ENCODE assay signal across 18 mouse cellular contexts in genomic region chr2:157053787-157054186, GRCm38 (mm10). TPM values are rescaled to one million over a fixed set of nuclear protein-coding genes. Genes with fewer than 3 reads are reported as not detected.
A peak's percentile ranks its signal among the peaks of the same experiment; 100 is the strongest.
DNase-seq lines count a peak whose midpoint lies in the region; ATAC-seq and TF ChIP-seq lines count a peak whose summit lies in the region.
"Had no signal": no experiment of that assay in that cellular context is flagged by ENCODE, and none has a peak within 500 bp of the region (broad histone marks: within the 10 kb centered on the region; RNA-seq: fewer than 3 reads in every experiment).

No protein-coding gene starts in this region.

- no peak overlapping the region for H3K4me2 ChIP-seq in kidney, postnatal 0 days (ENCODE audit: low read length)
- no peak overlapping the region for H3K4me2 ChIP-seq in kidney, embryonic 15.5 days
- H3K4me2 ChIP-seq in midbrain, postnatal 0 days (ENCODE audit: low read depth, low read length, poor library complexity, severe bottlenecking), result no peak overlapping the region
- H3K4me2 ChIP-seq in stomach, postnatal 0 days (replicated peaks; ENCODE audit: low read depth), result no peak overlapping the region
- H3K4me2 ChIP-seq: limb, embryonic 13.5 days; midbrain, embryonic 12.5 days; neural tube, embryonic 12.5 days had no signal

- no peak for ATAC-seq in kidney, postnatal 0 days (replicated peaks; ENCODE audit: low FRiP score, low read depth)
- no peak for ATAC-seq in kidney, embryonic 15.5 days (replicated peaks; ENCODE audit: low FRiP score)
- ATAC-seq in midbrain, postnatal 0 days (ENCODE audit: low FRiP score), result no peak
- no peak for ATAC-seq in stomach, postnatal 0 days (ENCODE audit: low FRiP score, low TSS enrichment)

- no peaks in the 10 kb centered on the region for H3K9me3 ChIP-seq in kidney, postnatal 0 days (replicated peaks; ENCODE audit: low read length)
- no peaks in the 10 kb centered on the region for H3K9me3 ChIP-seq in kidney, embryonic 15.5 days (replicated peaks)
- H3K9me3 ChIP-seq in midbrain, postnatal 0 days (ENCODE audit: low read length), result no peaks in the 10 kb centered on the region
- H3K9me3 ChIP-seq in midbrain, embryonic 10.5 days (replicated peaks), result no peaks in the 10 kb centered on the region
- no peaks in the 10 kb centered on the region for H3K9me3 ChIP-seq in stomach, postnatal 0 days (ENCODE audit: control insufficient read depth, low read length)
- H3K9me3 ChIP-seq: hindbrain, embryonic 10.5 days; limb, embryonic 13.5 days; midbrain, embryonic 12.5 days; neural tube, embryonic 12.5 days had no signal

- WGBS in kidney, postnatal 0 days, result 80% methylated on average over 4 of the region's 4 CpGs
- WGBS in kidney, embryonic 15.5 days, result 78% methylated on average over 4 of the region's 4 CpGs
- WGBS in midbrain, postnatal 0 days, result 75% methylated on average over 4 of the region's 4 CpGs
- 72% methylated on average over 4 of the region's 4 CpGs for WGBS in midbrain, embryonic 10.5 days
- 74% methylated on average over 4 of the region's 4 CpGs for WGBS in stomach, postnatal 0 days

- DNase-seq in gastrocnemius, adult 2 months, result peak; percentile 11
- DNase-seq in gastrocnemius, adult 18-20 months (ENCODE audit: low spot score), result no peak
- DNase-seq in kidney, postnatal 0 days (ENCODE audit: low spot score), result no peak
- no peak for DNase-seq in midbrain, postnatal 0 days (ENCODE audit: low spot score)
- DNase-seq in midbrain, embryonic 10.5 days (ENCODE audit: low spot score), result no peak
- DNase-seq in stomach, postnatal 0 days (ENCODE audit: low spot score), result no peak
- DNase-seq in left cerebral cortex, postnatal 14 days (ENCODE audit: low spot score in 2 of 2), result no peak
- DNase-seq: embryo, embryonic 11 days; thymus, postnatal 25 days had no signal

- no peak overlapping the region for H3K4me3 ChIP-seq in gastrocnemius, adult 2 months
- H3K4me3 ChIP-seq in kidney, postnatal 0 days (replicated peaks; ENCODE audit: low read depth, low read length), result no peak overlapping the region
- no peak overlapping the region for H3K4me3 ChIP-seq in kidney, embryonic 15.5 days (replicated peaks)
- no peak overlapping the region for H3K4me3 ChIP-seq in midbrain, postnatal 0 days (ENCODE audit: low read depth, low read length)
- H3K4me3 ChIP-seq in midbrain, embryonic 10.5 days, result no peak overlapping the region
- no peak overlapping the region for H3K4me3 ChIP-seq in stomach, postnatal 0 days (ENCODE audit: low read depth, low read length)
- H3K4me3 ChIP-seq: hindbrain, embryonic 10.5 days; limb, embryonic 13.5 days; midbrain, embryonic 12.5 days; neural tube, embryonic 12.5 days had no signal

- no peak for TF ChIP-seq EP300 in stomach, postnatal 0 days (optimal IDR thresholded peaks at IDR 0.05)

- H3K4me1 ChIP-seq in kidney, postnatal 0 days (replicated peaks; ENCODE audit: insufficient read depth, low read length), result peaks cover 18% of the 10 kb centered on the region
- H3K4me1 ChIP-seq in kidney, embryonic 15.5 days, result peaks cover 41% of the 10 kb centered on the region
- H3K4me1 ChIP-seq in midbrain, postnatal 0 days (ENCODE audit: insufficient read depth, low read length), result peaks cover 17% of the 10 kb centered on the region
- H3K4me1 ChIP-seq in midbrain, embryonic 10.5 days, result peaks cover 35% of the 10 kb centered on the region
- 0 out of 2 replicates have a peak, but pooled peaks cover 4% of the 10 kb centered on the region for H3K4me1 ChIP-seq in stomach, postnatal 0 days (replicated peaks; ENCODE audit: control insufficient read depth, insufficient read depth)

- peak; percentile 48 for TF ChIP-seq CTCF in gastrocnemius, adult 2 months (IDR thresholded peaks at IDR 0.05)
- TF ChIP-seq CTCF in kidney, postnatal 0 days (IDR thresholded peaks at IDR 0.05; ENCODE audit: low read depth), result peak; percentile 50
- peak; percentile 57 for TF ChIP-seq CTCF in midbrain, postnatal 0 days (IDR thresholded peaks at IDR 0.05)
- TF ChIP-seq CTCF in stomach, postnatal 0 days (IDR thresholded peaks at IDR 0.05; ENCODE audit: low read depth), result peak; percentile 55

- H3K27ac ChIP-seq in gastrocnemius, adult 2 months, result peak overlapping the region; percentile 73; the same call in 1 of the 2 replicates
- no peak overlapping the region for H3K27ac ChIP-seq in kidney, postnatal 0 days
- no peak overlapping the region for H3K27ac ChIP-seq in kidney, embryonic 15.5 days
- H3K27ac ChIP-seq in midbrain, postnatal 0 days (ENCODE audit: low read depth, low read length), result no peak overlapping the region
- no peak overlapping the region; the same call in 1 of the 2 replicates for H3K27ac ChIP-seq in midbrain, embryonic 10.5 days (replicated peaks)
- H3K27ac ChIP-seq in stomach, postnatal 0 days (replicated peaks), result no peak overlapping the region
- H3K27ac ChIP-seq: hindbrain, embryonic 10.5 days; limb, embryonic 13.5 days; midbrain, embryonic 12.5 days; neural tube, embryonic 12.5 days had no signal

- H3K27me3 ChIP-seq in kidney, postnatal 0 days (ENCODE audit: insufficient read depth, low read length), result no peaks in the 10 kb centered on the region
- H3K27me3 ChIP-seq in kidney, embryonic 15.5 days, result no peaks in the 10 kb centered on the region
- no peaks in the 10 kb centered on the region for H3K27me3 ChIP-seq in midbrain, postnatal 0 days (ENCODE audit: insufficient read depth, low read length)
- no peaks in the 10 kb centered on the region for H3K27me3 ChIP-seq in midbrain, embryonic 10.5 days (ENCODE audit: low read depth, poor library complexity, severe bottlenecking)
- no peaks in the 10 kb centered on the region for H3K27me3 ChIP-seq in stomach, postnatal 0 days (ENCODE audit: control insufficient read depth, insufficient read depth, low read length)
- H3K27me3 ChIP-seq: limb, embryonic 13.5 days; midbrain, embryonic 12.5 days; neural tube, embryonic 12.5 days had no signal

- intact Hi-C loops in gastrocnemius, adult 2 months (cut with DNase I), result no loop called here
- intact Hi-C loops in left cerebral cortex, postnatal 14 days (cut with DNase I), result loop anchor here (5.0 kb wide), 1 partner anchor 39 kb away; no protein-coding TSS in a partner anchor

- no peak overlapping the region for H3K9ac ChIP-seq in kidney, postnatal 0 days (ENCODE audit: low read depth, low read length)
- H3K9ac ChIP-seq in kidney, embryonic 15.5 days, result no peak overlapping the region
- no peak overlapping the region for H3K9ac ChIP-seq in midbrain, postnatal 0 days (replicated peaks; ENCODE audit: low read length, poor library complexity, severe bottlenecking)
- no peak overlapping the region for H3K9ac ChIP-seq in stomach, postnatal 0 days (ENCODE audit: low read length)
- H3K9ac ChIP-seq: limb, embryonic 13.5 days; midbrain, embryonic 12.5 days; neural tube, embryonic 12.5 days had no signal

- H3K36me3 ChIP-seq in kidney, postnatal 0 days (ENCODE audit: insufficient read depth, low read length), result peaks cover 9% of the 10 kb centered on the region
- peaks cover 77% of the 10 kb centered on the region for H3K36me3 ChIP-seq in kidney, embryonic 15.5 days
- H3K36me3 ChIP-seq in midbrain, postnatal 0 days (ENCODE audit: insufficient read depth, low read length), result peaks cover 30% of the 10 kb centered on the region
- H3K36me3 ChIP-seq in midbrain, embryonic 10.5 days, result peaks cover 86% of the 10 kb centered on the region
- H3K36me3 ChIP-seq in stomach, postnatal 0 days (ENCODE audit: control insufficient read depth, insufficient read depth, low read length), result peaks cover 18% of the 10 kb centered on the region

RNA-seq across cellular contexts. Expression of gene Soga1, which starts 25.3 kb away (rescaled TPM):
- 1 to 10 TPM; 2.8 to 4.5 TPM for total RNA-seq in gastrocnemius, adult 2 months (2021)
- total RNA-seq in gastrocnemius, adult 18-20 months (2021), result 1 to 10 TPM; 2.7 to 3.9 TPM
- polyA plus RNA-seq in kidney, postnatal 0 days (2015; fragmentation: Nextera tagmentation; extraction: Ambion mirVana), result 1.3 and 1.8 TPM in 2 replicates
- polyA plus RNA-seq in kidney, embryonic 15.5 days (2015; fragmentation: Nextera tagmentation; extraction: Ambion mirVana), result 3.5 and 4.2 TPM in 2 replicates
- 122 and 132 TPM in 2 replicates for total RNA-seq in midbrain, postnatal 0 days (2014; rRNA removed)
- 2.8 and 3.9 TPM in 2 replicates for polyA plus RNA-seq in midbrain, postnatal 0 days (2015; fragmentation: Nextera tagmentation; extraction: Ambion mirVana)
- polyA plus RNA-seq in midbrain, embryonic 10.5 days (2016; fragmentation: Nextera tagmentation; extraction: Ambion mirVana), result 3.6 and 3.7 TPM in 2 replicates
- polyA plus RNA-seq in stomach, postnatal 0 days (2015; fragmentation: Nextera tagmentation; extraction: Ambion mirVana), result 0.65 and 0.86 TPM in 2 replicates
- 10 to 100 TPM; 38.8 to 41.1 TPM for total RNA-seq in left cerebral cortex, postnatal 14 days (2021)

RNA-seq across cellular contexts. Expression of gene Tldc2, which starts 33.1 kb away (rescaled TPM):
- total RNA-seq in gastrocnemius, adult 2 months (2021), result not detected
- not detected for total RNA-seq in gastrocnemius, adult 18-20 months (2021)
- polyA plus RNA-seq in kidney, postnatal 0 days (2015; fragmentation: Nextera tagmentation; extraction: Ambion mirVana), result 2.2 and 2.5 TPM in 2 replicates
- 0.27 TPM in 1 of 2 replicates, not detected in the other for polyA plus RNA-seq in kidney, embryonic 15.5 days (2015; fragmentation: Nextera tagmentation; extraction: Ambion mirVana)
- total RNA-seq in midbrain, postnatal 0 days (2014; rRNA removed), result not detected in 2 replicates
- not detected in 2 replicates for polyA plus RNA-seq in midbrain, postnatal 0 days (2015; fragmentation: Nextera tagmentation; extraction: Ambion mirVana)
- polyA plus RNA-seq in midbrain, embryonic 10.5 days (2016; fragmentation: Nextera tagmentation; extraction: Ambion mirVana), result not detected in 2 replicates
- not detected in 2 replicates for polyA plus RNA-seq in stomach, postnatal 0 days (2015; fragmentation: Nextera tagmentation; extraction: Ambion mirVana)
- not detected for total RNA-seq in left cerebral cortex, postnatal 14 days (2021)
- total RNA-seq: adrenal gland, postnatal 36 days; gastrocnemius, adult 8-10 months; layer of hippocampus, postnatal 14 days had no signal
- polyA plus RNA-seq: hindbrain, embryonic 10.5 days; limb, embryonic 13.5 days; midbrain, embryonic 12.5 days; neural tube, embryonic 12.5 days; stomach, embryonic 14.5 days had no signal

RNA-seq across cellular contexts. Expression of gene Dsn1, which starts 46.8 kb away (rescaled TPM):
- 1 to 10 TPM; 1.2 to 1.6 TPM for total RNA-seq in gastrocnemius, adult 2 months (2021)
- 1 to 10 TPM; 1.3 to 1.9 TPM for total RNA-seq in gastrocnemius, adult 18-20 months (2021)
- polyA plus RNA-seq in kidney, postnatal 0 days (2015; fragmentation: Nextera tagmentation; extraction: Ambion mirVana), result 20.4 and 23.2 TPM in 2 replicates
- 37.6 and 39.6 TPM in 2 replicates for polyA plus RNA-seq in kidney, embryonic 15.5 days (2015; fragmentation: Nextera tagmentation; extraction: Ambion mirVana)
- total RNA-seq in midbrain, postnatal 0 days (2014; rRNA removed), result 5.3 and 8.8 TPM in 2 replicates
- polyA plus RNA-seq in midbrain, postnatal 0 days (2015; fragmentation: Nextera tagmentation; extraction: Ambion mirVana), result 7.2 and 7.8 TPM in 2 replicates
- polyA plus RNA-seq in midbrain, embryonic 10.5 days (2016; fragmentation: Nextera tagmentation; extraction: Ambion mirVana), result 52.4 and 57.5 TPM in 2 replicates
- 7.9 and 8.6 TPM in 2 replicates for polyA plus RNA-seq in stomach, postnatal 0 days (2015; fragmentation: Nextera tagmentation; extraction: Ambion mirVana)
- 1 to 10 TPM; 5.2 to 5.5 TPM for total RNA-seq in left cerebral cortex, postnatal 14 days (2021)
